Mouse (Mus musculus) adrenal gland (tissue): ENCODE measurements around the gene Tceanc2.

Source experiments
- intact Hi-C: fragments of 180-260 bp; cut with DNase I; formaldehyde crosslinking; loops from one replicate; pipeline ENCODE4 v1.15.1; 2025

Tceanc2 gene

DNA sequence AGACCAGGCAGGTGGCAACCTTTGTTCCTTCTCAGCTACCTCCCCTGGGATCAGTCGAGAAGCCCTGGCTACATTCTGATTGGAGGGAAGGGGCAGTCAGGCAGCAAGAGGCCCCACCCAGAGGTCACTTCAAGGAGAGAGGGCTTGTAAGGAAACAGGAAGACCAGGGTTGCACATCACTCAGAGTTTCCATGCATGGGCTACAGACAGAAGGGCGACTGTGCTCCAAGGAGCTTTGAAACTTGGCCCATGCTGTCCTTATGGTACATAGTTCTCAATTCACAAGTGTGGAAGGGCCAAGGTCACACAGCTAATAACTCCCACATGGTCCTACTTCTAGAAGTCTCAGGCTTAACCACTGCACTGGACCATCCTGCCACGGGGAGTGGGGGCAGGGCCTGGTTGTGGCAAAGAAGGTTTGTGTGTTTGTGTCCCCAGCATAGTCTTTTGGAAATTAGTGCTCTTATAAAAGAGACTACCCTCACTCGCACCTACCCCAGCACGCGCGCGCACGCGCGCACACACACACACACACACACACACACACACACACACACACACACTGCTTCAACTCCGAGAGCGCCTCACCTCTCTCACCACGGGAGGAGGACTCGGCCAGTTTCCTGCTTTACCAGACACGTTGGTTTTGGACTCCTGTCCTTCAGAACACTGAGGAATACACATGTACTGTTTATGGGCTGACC lies 84.3 kb downstream of the Tceanc2 start:
- intact Hi-C loops = no loop called here

DNA sequence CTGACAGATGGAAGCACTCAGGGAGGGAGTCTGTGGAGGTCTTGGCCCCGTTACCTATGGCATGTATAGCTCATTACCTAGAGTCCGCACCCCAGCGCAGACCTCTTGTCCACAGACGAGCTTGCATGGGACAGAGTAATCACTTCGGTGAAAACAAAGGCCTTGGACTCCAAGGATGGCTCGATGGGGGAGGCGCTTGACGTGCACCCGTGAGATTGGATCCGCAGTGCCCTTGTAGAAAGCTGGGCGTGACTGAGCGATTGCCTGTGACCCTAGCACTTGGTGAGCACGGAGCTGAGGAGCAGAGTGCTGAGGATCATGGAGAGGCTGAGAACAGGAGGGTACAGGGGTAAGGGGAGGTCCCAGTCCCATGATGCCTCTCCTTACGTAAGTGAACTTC lies 87.2 kb downstream of the Tceanc2 start:
- intact Hi-C loops = no loop called here

DNA sequence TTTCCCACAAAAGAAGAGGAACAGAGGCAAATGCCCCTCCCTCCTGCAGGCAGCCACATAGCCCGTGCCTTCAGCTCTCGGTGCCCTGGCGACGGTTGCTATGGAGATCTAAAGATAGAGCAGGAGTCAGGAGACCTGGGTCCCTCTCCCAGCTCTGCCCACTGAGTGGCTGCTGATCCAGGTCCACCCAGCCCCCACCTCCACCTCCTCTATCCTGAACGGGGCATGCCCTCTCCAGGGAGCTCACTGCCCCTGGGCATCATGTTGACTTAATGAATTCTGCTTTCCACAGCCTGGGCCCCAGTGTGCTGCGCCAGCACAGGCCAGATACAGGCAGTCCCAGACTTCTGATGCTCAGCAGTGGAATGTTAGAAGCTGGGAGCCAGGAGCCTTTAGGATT lies 94.1 kb downstream of the Tceanc2 start:
- intact Hi-C loops = no loop called here

DNA sequence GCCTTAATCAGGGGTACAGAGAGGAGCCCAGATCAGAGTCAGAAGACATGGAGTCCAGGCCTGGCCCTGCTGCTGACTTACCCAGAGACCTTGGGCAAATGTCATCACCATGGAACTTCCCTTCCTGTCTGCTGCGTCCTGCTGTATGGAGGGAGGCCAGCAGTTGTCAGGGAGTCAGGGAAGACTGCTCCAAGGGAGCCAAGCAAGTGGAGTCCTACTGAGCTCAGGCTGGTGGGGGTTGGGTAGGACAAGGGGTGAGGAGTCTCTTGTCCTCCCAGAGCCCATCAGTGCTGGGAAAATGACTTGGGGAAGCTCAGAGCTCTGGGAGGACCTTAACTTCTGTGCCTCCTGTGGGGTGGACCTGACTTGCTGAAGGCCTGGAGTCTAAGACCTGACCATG lies 94.6 kb downstream of the Tceanc2 start:
- intact Hi-C loops = no loop called here
